Mouse (Mus musculus) midbrain, embryonic 16.5 days (tissue): ENCODE results near the gene Asb11. TPM values are rescaled to one million over a fixed set of nuclear protein-coding genes. Genes with fewer than 3 reads are reported as not detected.

Source experiments
- ATAC-seq: fragments of 200-750 bp; cut with Nextera tagmentation; 2 replicates; pipeline ENCODE4 v1.8.0; 2017; ENCODE audit warnings: moderate TSS enrichment
- H3K27ac ChIP-seq: fragments of 300-500 bp; sonication (generic); 2 replicates; pipeline ENCODE4 v1.5.1; 2014; ENCODE audit warnings: mild to moderate bottlenecking, low read length, mixed read lengths
- H3K27me3 ChIP-seq: fragments of 300-500 bp; sonication (generic); 2 replicates; pipeline ENCODE4 v1.6.1; 2014; ENCODE audit warnings: low read depth, low read length, mixed read lengths; ENCODE audit not compliant: control insufficient read depth, insufficient read depth
- H3K36me3 ChIP-seq: fragments of 300-500 bp; sonication (generic); 2 replicates; pipeline ENCODE4 v1.6.1; 2014; ENCODE audit warnings: mild to moderate bottlenecking, low read length, moderate library complexity, mixed read lengths; ENCODE audit not compliant: control insufficient read depth, insufficient read depth
- H3K4me1 ChIP-seq: fragments of 300-500 bp; sonication (generic); 2 replicates; pipeline ENCODE4 v1.6.1; 2014; ENCODE audit warnings: mild to moderate bottlenecking, low read length, mixed read lengths; ENCODE audit not compliant: control insufficient read depth, insufficient read depth
- H3K4me2 ChIP-seq: fragments of 300-500 bp; sonication (generic); 2 replicates; pipeline ENCODE4 v1.6.1; 2014; ENCODE audit warnings: mild to moderate bottlenecking, low read length, mixed read lengths
- H3K4me3 ChIP-seq: fragments of 300-500 bp; sonication (generic); 2 replicates; pipeline ENCODE4 v1.5.1; 2014; ENCODE audit warnings: low read depth, mild to moderate bottlenecking, low read length, moderate library complexity, mixed read lengths
- H3K9ac ChIP-seq: fragments of 300-500 bp; sonication (generic); 2 replicates; pipeline ENCODE4 v1.6.1; 2014; ENCODE audit warnings: low read depth, low read length, mixed read lengths
- H3K9me3 ChIP-seq: fragments of 300-500 bp; sonication (generic); replicated peaks from 2 replicates; pipeline ENCODE4 v1.6.1; 2014; ENCODE audit warnings: mild to moderate bottlenecking, low read length, mixed read lengths; ENCODE audit not compliant: control insufficient read depth, poor library complexity, severe bottlenecking
- WGBS: fragments of 180-500 bp; shearing (Covaris S2); extraction: QIAGEN DNeasy Blood & Tissue Kit; methylation state at CpG from one replicate; pipeline ENCODE4 v1.1.7; 2014; 5-methylcytosine and 5-hydroxymethylcytosine counted together
- polyA plus RNA-seq: library from polyadenylated mRNA; unstranded; fragments of >200 nt; fragmentation: Nextera tagmentation; extraction: Ambion mirVana; gene quantifications from 2 replicates; pipeline ENCODE4 v1.2.1, GENCODE M21; 2015

The Asb11 gene
- polyA plus RNA-seq, 1 experiment from 2014 or later = not detected

- peak; percentile 100 for ATAC-seq
- Histone ChIP-seq H3K9ac (peak within 1 kb of the TSS; percentile 68), H3K4me3 (peak within 1 kb of the TSS; percentile 53), H3K27me3 (no peaks in the 10 kb centered on the region), H3K36me3 (no peaks in the 10 kb centered on the region), H3K27ac (peak within 1 kb of the TSS; percentile 66), H3K9me3 (no peaks in the 10 kb centered on the region), H3K4me1 (peaks cover 4% of the 10 kb centered on the region), H3K4me2 (peak within 1 kb of the TSS; percentile 65)
- WGBS = 17% methylated on average over 40 of the region's 40 CpGs
These were observed 17.3 kb upstream of the Asb11 start, which contains the start of gene Piga for GRCm38 (mm10) chrX:164419471-164419939. TSS of gene Piga (plus strand) at chrX:164419787.

GRCm38 (mm10) chrX:164419955-164420354 lies 16.8 kb upstream of the Asb11 start:
- H3K4me1 ChIP-seq = peaks cover 4% of the 10 kb centered on the region
- peak overlapping the region; percentile 65 for H3K4me2 ChIP-seq
- peak overlapping the region; percentile 53 for H3K4me3 ChIP-seq
- WGBS = 24% methylated on average over 13 of the region's 13 CpGs
- H3K9me3 ChIP-seq = no peaks in the 10 kb centered on the region
- no peaks in the 10 kb centered on the region for H3K36me3 ChIP-seq
- peak overlapping the region; percentile 68 for H3K9ac ChIP-seq
- H3K27me3 ChIP-seq = no peaks in the 10 kb centered on the region
- peak; percentile 41; the same call in 1 of the 2 replicates for ATAC-seq
- H3K27ac ChIP-seq = peak overlapping the region; percentile 66

- peak overlapping the region; percentile 65 for H3K4me2 ChIP-seq
- H3K4me3 ChIP-seq = peak overlapping the region; percentile 53
- H3K9me3 ChIP-seq = no peaks in the 10 kb centered on the region
- H3K4me1 ChIP-seq = peaks cover 4% of the 10 kb centered on the region
- H3K27ac ChIP-seq = no peak overlapping the region
- no peaks in the 10 kb centered on the region for H3K27me3 ChIP-seq
- no peaks in the 10 kb centered on the region for H3K36me3 ChIP-seq
- H3K9ac ChIP-seq = no peak overlapping the region
- 53% methylated on average over 3 of the region's 3 CpGs for WGBS
- no peak for ATAC-seq
These were observed 16.3 kb upstream of the Asb11 start for GRCm38 (mm10) chrX:164420518-164420917.

DNA sequence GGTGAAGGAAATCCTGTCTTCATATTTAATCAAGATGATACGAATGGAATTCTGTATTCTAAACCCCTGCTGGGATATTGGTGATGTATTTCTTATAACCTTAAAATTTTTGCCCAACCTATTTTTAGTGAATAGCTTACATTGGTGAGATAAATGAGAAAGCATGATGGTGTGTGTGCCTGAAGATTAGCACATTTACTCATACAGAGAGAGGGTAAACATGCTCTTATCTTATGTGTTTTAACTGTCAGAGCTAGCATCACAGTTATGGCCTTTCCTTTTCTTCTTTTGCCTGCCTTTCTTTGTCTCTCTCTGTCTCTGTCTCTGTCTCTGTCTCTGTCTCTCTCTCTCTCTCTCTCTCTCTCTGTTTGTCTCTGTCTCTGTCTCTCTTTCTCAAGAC lies 12.0 kb upstream of the Asb11 start:
- 83% methylated on average over 1 of the region's 1 CpGs for WGBS
- peaks cover 4% of the 10 kb centered on the region; the same call in 1 of the 2 replicates for H3K4me1 ChIP-seq
- H3K4me3 ChIP-seq = no peak overlapping the region
- H3K27ac ChIP-seq = no peak overlapping the region
- H3K9ac ChIP-seq = no peak overlapping the region
- ATAC-seq = no peak
- H3K4me2 ChIP-seq = no peak overlapping the region
- H3K27me3 ChIP-seq = no peaks in the 10 kb centered on the region
- H3K9me3 ChIP-seq = no peaks in the 10 kb centered on the region
- no peaks in the 10 kb centered on the region for H3K36me3 ChIP-seq

DNA sequence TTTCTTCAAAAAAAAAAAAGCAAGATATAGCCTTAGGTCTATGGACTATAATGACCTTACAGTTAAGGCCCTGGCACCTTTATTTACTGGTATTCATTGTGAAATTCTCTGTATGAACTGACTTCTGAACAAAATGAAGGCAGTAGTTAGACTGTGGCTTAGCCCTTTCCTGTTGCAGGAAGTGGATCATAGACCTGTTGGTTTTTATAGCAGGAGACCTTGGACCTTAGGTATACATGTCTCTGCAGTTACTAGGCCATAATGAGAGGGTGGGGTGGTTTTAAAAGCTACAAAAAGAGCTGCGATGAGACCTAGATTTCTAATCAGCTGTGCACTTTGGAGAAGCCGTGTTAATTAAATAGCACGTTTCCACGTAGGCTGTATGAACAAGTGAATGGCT lies 9.5 kb upstream of the Asb11 start:
- H3K4me2 ChIP-seq = no peak overlapping the region
- H3K27me3 ChIP-seq = no peaks in the 10 kb centered on the region
- WGBS = 94% methylated on average over 4 of the region's 4 CpGs
- no peak overlapping the region for H3K27ac ChIP-seq
- H3K36me3 ChIP-seq = no peaks in the 10 kb centered on the region
- no peaks in the 10 kb centered on the region for H3K9me3 ChIP-seq
- ATAC-seq = no peak
- no peak overlapping the region for H3K9ac ChIP-seq
- no peak overlapping the region for H3K4me3 ChIP-seq
- no peaks in the 10 kb centered on the region for H3K4me1 ChIP-seq

- 88% methylated on average over 2 of the region's 2 CpGs for WGBS
- Histone ChIP-seq H3K9ac (no peak overlapping the region), H3K4me2 (no peak overlapping the region), H3K4me1 (no peaks in the 10 kb centered on the region), H3K36me3 (no peaks in the 10 kb centered on the region), H3K4me3 (no peak overlapping the region), H3K9me3 (no peaks in the 10 kb centered on the region), H3K27ac (no peak overlapping the region), H3K27me3 (no peaks in the 10 kb centered on the region)
- no peak for ATAC-seq
These were observed 8.6 kb upstream of the Asb11 start for GRCm38 (mm10) chrX:164428224-164428623.

GRCm38 (mm10) chrX:164430621-164431020 lies 6.2 kb upstream of the Asb11 start:
- Histone ChIP-seq H3K9ac (no peak overlapping the region), H3K27me3 (no peaks in the 10 kb centered on the region), H3K4me2 (no peak overlapping the region), H3K36me3 (no peaks in the 10 kb centered on the region), H3K27ac (no peak overlapping the region), H3K4me1 (no peaks in the 10 kb centered on the region), H3K9me3 (no peaks in the 10 kb centered on the region), H3K4me3 (no peak overlapping the region)
- 86% methylated on average over 6 of the region's 6 CpGs for whole genome bisulfite sequencing
- ATAC-seq = no peak

DNA sequence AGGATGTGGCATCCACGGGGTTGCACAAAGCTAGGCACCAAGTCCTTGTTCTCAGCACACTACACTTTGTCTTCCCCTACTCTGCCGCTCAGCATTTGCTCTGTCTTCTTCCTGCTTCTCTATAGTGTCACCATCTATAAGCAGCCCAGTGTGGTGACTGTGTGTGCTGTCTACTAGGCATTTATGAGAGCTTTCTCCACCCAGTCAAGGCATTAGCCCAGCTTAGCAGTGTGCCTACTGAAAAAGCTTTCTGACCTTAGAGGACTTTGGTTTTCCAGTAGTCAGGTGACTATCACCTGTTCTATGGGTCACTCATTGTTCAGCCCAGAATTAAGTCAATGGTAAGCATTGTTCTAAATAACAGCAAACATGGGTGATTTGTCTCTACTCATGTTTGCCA lies 5.7 kb upstream of the Asb11 start:
- Histone ChIP-seq H3K27ac (no peak overlapping the region), H3K4me1 (no peaks in the 10 kb centered on the region), H3K4me3 (no peak overlapping the region), H3K27me3 (no peaks in the 10 kb centered on the region), H3K36me3 (no peaks in the 10 kb centered on the region), H3K4me2 (no peak overlapping the region), H3K9ac (no peak overlapping the region), H3K9me3 (no peaks in the 10 kb centered on the region)
- no peak for ATAC-seq
- WGBS = 93% methylated on average over 2 of the region's 2 CpGs

- no peak for ATAC-seq
- Histone ChIP-seq H3K27ac (no peak overlapping the region), H3K9ac (no peak overlapping the region), H3K27me3 (no peaks in the 10 kb centered on the region), H3K4me1 (no peaks in the 10 kb centered on the region), H3K4me3 (no peak overlapping the region), H3K36me3 (no peaks in the 10 kb centered on the region), H3K4me2 (no peak overlapping the region), H3K9me3 (no peaks in the 10 kb centered on the region)
- WGBS = 88% methylated on average over 6 of the region's 6 CpGs
These were observed 5.3 kb upstream of the Asb11 start for GRCm38 (mm10) chrX:164431541-164431940.
